Mouse (Mus musculus) cerebellum, adult 2 months (tissue): Measurements from ENCODE around the gene Mslnl.

ENCODE experiments used
- CTCF ChIP-seq: fragments of 200-500 bp; IDR thresholded peaks from 2 replicates; pipeline ENCODE4 v1.5.1; 2011; ENCODE audit warnings: low read depth, mild to moderate bottlenecking, control low read depth, low read length, moderate library complexity, borderline replicate concordance; ENCODE audit not compliant: insufficient read depth
- POLR2A ChIP-seq: fragments of 200-500 bp; IDR thresholded peaks from 2 replicates; pipeline ENCODE4 v1.6.1; 2011; ENCODE audit warnings: low read length, control low read depth, borderline replicate concordance; ENCODE audit not compliant: insufficient read depth

DNA sequence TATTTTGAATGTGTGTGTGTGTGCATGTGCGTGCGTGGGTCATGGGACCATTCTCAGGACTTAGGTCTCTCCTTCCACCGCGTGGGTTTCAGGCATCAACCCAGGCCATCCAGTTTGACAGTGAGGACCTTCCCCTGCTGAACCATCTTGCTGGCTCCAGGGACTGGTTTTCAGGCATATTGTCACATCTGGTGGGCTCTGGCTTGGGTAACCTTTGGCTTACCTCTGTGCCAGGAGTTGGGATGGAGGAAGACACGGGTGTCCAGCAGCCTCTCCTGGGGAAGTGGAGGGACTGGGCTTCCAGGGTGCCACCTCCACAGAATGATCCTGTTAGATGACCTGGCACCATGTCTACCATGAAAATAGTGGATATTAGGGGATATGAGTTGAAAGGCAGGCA lies 42.1 kb downstream of the Mslnl start:
- TF ChIP-seq POLR2A: no peak
- TF ChIP-seq CTCF: no peak
